Mouse (Mus musculus): ENCODE results near the gene Fbxl16.

GRCm38 (mm10) chr17:25868601-25869191, 59.8 kb downstream of the Fbxl16 start, which contains the start of gene Mcrip2:
- TF ChIP-seq CTCF (IDR thresholded peaks at IDR 0.05) = peak; percentile 34
- no peak for TF ChIP-seq EP300 (IDR thresholded peaks at IDR 0.05)

Measured in lung, postnatal 0 days (tissue).